Mouse (Mus musculus) layer of hippocampus, adult 9-10 months (tissue): ENCODE measurements around the gene Gm6034.
"Not testable (repeated sequence)": the region's sequence is repeated elsewhere in the genome, so short reads cannot be mapped to it uniquely, and the experiment has no call there.

Source experiments
- DNase-seq: peaks from one replicate; pipeline ENCODE4 v3.0.0; 2022; ENCODE audit warnings: low spot score

The Gm6034 gene

DNA sequence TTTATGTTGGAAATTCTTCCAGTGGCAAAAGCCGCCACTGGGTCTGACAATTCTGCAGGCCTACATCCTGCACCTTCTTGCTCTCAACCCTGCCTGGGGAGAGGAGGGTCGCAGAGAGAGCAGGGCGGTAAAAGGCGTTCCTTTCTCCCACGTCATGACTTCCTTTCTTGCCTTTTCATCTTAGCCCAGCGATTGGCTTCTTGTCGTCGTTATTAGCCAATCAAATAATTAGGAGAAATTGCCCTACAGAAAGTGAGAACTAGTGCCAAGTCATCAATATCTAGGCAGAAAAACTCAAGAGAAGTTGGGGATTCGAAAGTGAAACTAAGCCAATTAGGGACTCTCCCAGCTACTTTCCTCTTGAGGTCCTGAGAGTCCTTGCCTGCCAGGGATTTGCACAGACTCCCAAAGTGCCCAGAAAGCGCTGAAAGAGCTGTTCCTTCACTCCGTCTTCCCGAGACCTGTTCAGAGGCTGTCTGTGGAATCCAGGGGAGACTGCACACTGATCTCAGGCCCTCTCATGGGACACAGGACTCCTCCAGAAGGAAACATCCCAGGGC lies at the start of gene Gm6034, which contains the start of gene H2-T22:
Gene Gm6034 (plus strand): TSS at position 352 of the 560 bp plus-strand sequence.
Gene H2-T22 (minus strand): TSS at position 138 of the 560 bp plus-strand sequence.
- DNase-seq, result peak; percentile 89

DNA sequence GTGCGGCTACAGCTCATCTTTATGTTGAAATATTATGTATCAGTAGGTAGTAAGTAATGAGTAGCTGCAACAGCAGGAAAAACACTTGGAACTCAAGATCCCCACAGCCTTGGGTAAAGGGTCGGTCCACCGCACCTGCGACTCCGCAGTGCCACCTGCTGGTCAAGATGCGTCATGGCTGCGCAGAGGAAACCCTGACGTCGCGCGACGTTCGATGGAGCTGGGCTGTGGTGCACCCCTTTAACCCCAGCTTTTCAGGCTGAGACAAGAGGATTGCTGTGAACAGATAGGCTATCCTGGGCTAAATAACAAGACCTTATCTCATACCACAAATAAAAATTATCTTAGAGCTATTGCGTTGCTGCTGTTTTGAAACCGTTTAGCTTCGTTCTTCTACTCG lies 49.1 kb upstream of the Gm6034 start:
- no peak for DNase-seq

- DNase-seq, result peak; percentile 58
Measured at GRCm38 (mm10) chr17:35994175-35994878, 48.4 kb upstream of the Gm6034 start.

DNA sequence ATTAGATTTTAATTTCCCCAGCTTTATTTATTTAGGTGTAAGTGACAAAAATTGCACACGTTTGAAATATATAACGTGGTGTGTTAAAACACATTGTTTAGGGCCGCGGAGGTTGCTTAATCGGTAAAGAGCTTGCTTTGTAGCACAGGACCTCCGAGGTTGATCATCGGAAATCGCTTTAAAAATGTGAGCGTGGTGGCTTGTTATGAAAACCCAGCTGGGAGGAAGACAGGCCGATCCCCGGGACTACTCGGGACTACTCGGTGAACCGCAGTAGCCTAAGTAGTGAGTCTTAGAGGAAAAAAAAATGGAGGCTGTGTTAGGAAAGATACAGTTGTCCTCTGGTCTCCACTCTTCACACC lies 47.9 kb upstream of the Gm6034 start:
- no peak for DNase-seq

GRCm38 (mm10) chr17:35996949-35997348 lies 45.8 kb upstream of the Gm6034 start:
- peak; percentile 97 for DNase-seq

DNA sequence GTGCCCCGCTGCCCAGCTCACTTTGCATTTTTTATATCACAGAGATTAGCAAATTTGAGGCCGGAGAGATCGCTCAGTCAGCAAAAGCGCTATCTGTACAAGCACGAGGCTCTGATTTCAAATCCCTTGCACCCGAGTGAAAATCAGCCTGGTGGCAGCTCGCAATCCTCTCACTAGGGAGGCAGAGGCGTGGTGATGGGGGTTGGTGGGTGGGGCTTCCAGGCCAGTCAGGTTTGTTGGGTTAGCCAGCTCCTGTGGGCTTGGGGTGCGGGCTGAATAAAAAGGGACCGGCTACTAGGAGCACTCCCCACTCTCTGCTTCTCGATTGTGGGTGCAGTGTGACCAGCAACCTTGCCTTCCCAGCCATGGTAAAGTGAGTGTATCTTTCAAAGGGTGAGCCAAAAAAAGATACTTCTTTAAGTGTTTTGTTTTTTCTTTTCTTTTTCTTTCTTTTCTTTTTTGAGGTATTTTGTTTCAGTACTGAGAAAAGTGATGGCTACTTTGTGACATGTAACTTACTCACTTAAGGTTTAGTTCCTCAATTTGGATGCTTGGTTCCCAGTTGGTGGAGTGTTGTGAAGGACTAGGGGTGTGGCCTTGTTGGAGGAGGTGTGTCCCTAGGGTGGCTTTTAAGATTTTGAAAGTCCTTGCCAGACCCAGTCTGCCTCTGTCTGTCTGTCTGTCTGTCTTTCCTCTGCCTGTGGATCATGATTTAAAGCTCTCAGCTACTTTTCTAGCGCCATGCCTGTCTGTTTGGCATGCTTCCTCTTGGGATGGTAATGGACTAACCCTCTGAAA lies 44.8 kb upstream of the Gm6034 start:
- DNase-seq, result no peak

GRCm38 (mm10) chr17:35998545-35999305 lies 44.0 kb upstream of the Gm6034 start:
- no peak for DNase-seq

DNA sequence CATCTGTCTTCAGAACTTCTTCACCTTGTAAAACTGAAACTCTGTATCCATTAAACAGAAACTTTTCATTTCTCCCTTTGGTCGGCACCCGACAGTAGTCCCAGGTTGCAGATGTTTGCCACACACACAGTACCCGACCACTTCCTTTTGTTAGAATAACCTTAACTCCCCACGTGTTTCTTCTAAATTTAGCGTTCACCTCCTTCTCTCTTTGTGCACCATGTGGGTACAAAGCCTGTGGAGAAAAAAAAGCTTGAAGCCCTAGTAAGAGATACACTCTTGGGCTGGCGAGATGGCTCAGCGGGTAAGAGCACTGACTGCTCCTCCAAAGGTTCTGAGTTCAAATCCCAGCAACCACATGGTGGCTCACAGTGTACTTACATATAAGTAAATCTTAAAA lies 43.4 kb upstream of the Gm6034 start:
- DNase-seq, result no peak

- DNase-seq, result no peak
Measured at GRCm38 (mm10) chr17:36000349-36000748, 42.4 kb upstream of the Gm6034 start.

GRCm38 (mm10) chr17:36001121-36001897 lies 41.5 kb upstream of the Gm6034 start:
- no peak for DNase-seq

DNA sequence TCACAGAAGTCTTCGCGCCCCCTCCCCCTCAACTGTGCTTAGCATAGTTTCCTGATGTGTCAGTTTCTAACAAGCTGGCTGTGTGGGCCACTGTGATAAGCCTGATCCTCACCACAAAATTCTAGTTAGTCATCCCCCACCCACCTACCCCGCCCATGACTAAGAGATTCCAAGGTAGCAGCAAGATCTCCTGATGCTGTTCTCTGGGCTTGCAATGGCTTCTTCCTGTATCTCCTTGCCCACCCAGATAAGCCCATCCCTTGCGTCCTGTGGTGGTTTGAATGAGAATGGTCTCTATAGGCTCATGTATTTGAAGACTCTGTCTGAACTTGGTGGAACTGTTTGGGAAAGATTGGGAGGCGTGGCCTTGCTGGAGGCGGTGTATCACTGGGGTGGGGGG lies 40.8 kb upstream of the Gm6034 start:
- no peak for DNase-seq

DNA sequence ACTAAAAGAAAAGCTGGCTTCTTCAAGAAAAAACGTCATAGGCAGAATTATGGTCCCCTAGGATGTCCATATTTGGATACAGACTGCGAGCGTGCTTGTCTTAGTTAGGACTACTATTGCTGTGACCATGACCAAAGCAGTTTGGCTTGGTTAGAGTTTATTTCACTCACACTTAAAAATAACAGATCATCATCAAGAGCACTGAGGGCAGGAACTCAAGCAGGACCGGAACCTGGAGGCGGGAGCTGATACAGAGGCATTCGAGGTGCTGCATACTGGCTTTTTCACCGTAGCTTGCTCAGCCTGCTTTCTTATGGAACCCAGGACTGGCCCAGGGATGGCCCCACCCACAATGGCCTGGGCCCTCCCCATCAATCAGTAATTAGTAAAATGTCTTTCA lies 39.4 kb upstream of the Gm6034 start:
- DNase-seq, result no peak

DNA sequence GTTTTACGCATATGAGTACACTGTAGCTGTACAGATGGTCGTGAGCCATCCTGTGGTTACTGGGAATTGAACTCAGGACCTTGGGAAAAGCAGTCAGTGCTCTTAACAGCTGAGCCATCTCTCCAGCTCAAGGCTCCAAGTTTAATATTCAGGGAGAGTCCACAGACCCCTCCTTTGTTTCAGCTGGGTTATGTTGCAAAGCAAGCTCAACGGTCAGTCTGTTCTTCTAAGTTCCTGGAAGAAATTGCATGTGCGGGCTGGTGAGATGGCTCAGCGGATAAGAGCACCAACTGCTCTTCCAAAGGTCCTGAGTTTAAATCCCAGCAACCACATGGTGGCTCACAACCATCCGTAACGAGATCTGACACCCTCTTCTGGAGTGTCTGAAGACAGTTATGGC lies 38.4 kb upstream of the Gm6034 start:
- not testable (repeated sequence) for DNase-seq

DNA sequence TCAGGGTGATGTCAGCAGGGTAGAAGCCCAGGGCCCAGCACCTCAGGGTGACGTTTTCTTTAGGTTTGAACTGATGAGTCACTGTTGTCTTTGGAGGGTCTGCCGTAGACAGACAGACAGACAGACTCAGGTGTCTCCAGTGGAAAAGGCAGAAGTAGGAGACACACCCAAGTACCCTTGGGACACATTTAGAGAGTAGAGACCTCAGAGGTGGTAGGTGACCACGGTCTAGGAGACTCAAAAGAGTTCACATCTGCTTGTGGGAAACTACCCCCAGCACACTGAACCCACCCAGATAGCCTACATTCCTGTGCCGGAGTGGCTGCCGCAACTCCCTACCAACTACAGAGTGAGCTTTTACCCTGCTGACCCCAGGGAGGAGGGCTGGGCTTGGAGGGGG lies 27.8 kb upstream of the Gm6034 start:
- DNase-seq, result no peak

DNA sequence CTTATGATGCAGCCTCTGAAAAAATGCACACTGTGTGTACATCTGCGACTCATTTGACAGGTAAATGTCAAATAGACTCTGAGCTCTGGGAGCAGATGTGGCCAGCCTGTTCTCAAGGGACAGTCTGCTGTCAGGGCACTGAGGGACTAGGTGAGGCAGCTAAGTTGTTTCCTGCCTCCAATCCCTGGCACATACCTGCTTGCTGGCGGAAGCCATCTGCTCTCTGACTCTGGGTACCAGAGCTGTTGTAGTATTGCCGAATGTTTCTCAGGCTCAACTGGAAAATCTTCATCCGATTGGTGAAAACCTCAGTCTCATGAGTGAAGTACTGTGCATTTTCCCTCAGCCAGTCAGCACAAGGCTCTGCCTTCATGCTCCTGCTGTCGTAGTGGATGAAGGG lies 25.7 kb upstream of the Gm6034 start:
- DNase-seq, result no peak

- no peak for DNase-seq
Measured at GRCm38 (mm10) chr17:36018979-36019378, 23.8 kb upstream of the Gm6034 start.

- DNase-seq, result no peak
Measured at GRCm38 (mm10) chr17:36019519-36019918, 23.2 kb upstream of the Gm6034 start.

- DNase-seq, result no peak
Measured at GRCm38 (mm10) chr17:36020191-36021073, 22.3 kb upstream of the Gm6034 start, which contains the start of gene H2-T24. Gene H2-T24, minus strand, starts transcription at chr17:36020560.

GRCm38 (mm10) chr17:36021309-36021708 lies 21.5 kb upstream of the Gm6034 start:
- DNase-seq, result no peak

- DNase-seq, result no peak
Measured at GRCm38 (mm10) chr17:36022098-36022497, 20.7 kb upstream of the Gm6034 start.
